Mouse (Mus musculus): ENCODE data around the gene 1700029H14Rik.

DNA sequence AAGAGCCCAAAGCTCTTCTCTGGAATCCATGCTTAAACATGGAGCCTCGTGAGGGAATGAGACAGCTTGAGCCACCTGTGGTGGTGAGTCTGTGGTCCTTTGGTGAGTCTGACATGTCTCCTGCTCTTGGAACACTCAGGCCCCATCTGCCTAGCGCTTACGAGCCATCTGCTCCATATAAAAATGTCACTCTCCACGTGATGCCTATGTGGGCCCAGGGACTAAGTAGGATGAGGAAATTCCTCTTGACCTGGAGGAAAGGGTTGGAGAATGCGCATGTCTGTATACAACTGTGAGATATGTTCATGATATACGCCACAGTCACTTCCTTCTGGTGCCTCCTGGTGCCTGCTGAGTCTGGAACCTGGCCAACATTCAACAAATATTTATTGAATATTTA, 49.6 kb downstream of the 1700029H14Rik start:
- TF ChIP-seq CTCF (IDR thresholded peaks at IDR 0.05; ENCODE audit: low read depth) (no peak), EP300 (IDR thresholded peaks at IDR 0.05; ENCODE audit: low read depth) (no peak)
